Mouse (Mus musculus) forebrain, embryonic 16.5 days (tissue): ENCODE measurements around the gene Mmp24. TPM values are rescaled to one million over a fixed set of nuclear protein-coding genes. Genes with fewer than 3 reads are reported as not detected.

Experiments used
- ATAC-seq: fragments of 200-750 bp; cut with Nextera tagmentation; 2 replicates; pipeline ENCODE4 v1.8.0; 2017; ENCODE audit warnings: mild to moderate bottlenecking, moderate library complexity
- H3K27ac ChIP-seq: fragments of 300-500 bp; sonication (generic); 2 replicates; pipeline ENCODE4 v1.5.1; 2014; ENCODE audit warnings: low read length, control low read depth
- H3K27me3 ChIP-seq: fragments of 300-500 bp; sonication (generic); replicated peaks from 2 replicates; pipeline ENCODE4 v1.6.1; 2014; ENCODE audit warnings: low read length; ENCODE audit not compliant: control insufficient read depth, insufficient read depth
- H3K36me3 ChIP-seq: fragments of 300-500 bp; sonication (generic); 2 replicates; pipeline ENCODE4 v1.6.1; 2014; ENCODE audit not compliant: control insufficient read depth, insufficient read depth
- H3K4me1 ChIP-seq: fragments of 300-500 bp; sonication (generic); replicated peaks from 2 replicates; pipeline ENCODE4 v1.6.1; 2014; ENCODE audit warnings: low read length; ENCODE audit not compliant: control insufficient read depth, insufficient read depth
- H3K4me2 ChIP-seq: fragments of 300-500 bp; sonication (generic); 2 replicates; pipeline ENCODE4 v1.6.1; 2014; ENCODE audit warnings: mild to moderate bottlenecking, low read length, control low read depth
- H3K4me3 ChIP-seq: fragments of 300-500 bp; sonication (generic); replicated peaks from 2 replicates; pipeline ENCODE4 v1.5.1; 2014; ENCODE audit warnings: mild to moderate bottlenecking, low read length, control low read depth
- H3K9ac ChIP-seq: fragments of 300-500 bp; sonication (generic); replicated peaks from 2 replicates; pipeline ENCODE4 v1.6.1; 2014; ENCODE audit warnings: low read depth, low read length, control low read depth
- H3K9me3 ChIP-seq: fragments of 300-500 bp; sonication (generic); 2 replicates; pipeline ENCODE4 v1.6.1; 2016; ENCODE audit warnings: low read length; ENCODE audit not compliant: control insufficient read depth
- WGBS: fragments of 180-500 bp; shearing (Covaris S2); extraction: QIAGEN DNeasy Blood & Tissue Kit; methylation state at CpG from one replicate; pipeline ENCODE4 v1.1.7; 2014; 5-methylcytosine and 5-hydroxymethylcytosine counted together
- polyA plus RNA-seq: library from polyadenylated mRNA; unstranded; fragments of >200 nt; fragmentation: Nextera tagmentation; extraction: Ambion mirVana; gene quantifications from 2 replicates; pipeline ENCODE4 v1.2.1, GENCODE M21; 2015

The Mmp24 gene
- polyA plus RNA-seq, 1 experiment from 2014 or later = 13.9 TPM

DNA sequence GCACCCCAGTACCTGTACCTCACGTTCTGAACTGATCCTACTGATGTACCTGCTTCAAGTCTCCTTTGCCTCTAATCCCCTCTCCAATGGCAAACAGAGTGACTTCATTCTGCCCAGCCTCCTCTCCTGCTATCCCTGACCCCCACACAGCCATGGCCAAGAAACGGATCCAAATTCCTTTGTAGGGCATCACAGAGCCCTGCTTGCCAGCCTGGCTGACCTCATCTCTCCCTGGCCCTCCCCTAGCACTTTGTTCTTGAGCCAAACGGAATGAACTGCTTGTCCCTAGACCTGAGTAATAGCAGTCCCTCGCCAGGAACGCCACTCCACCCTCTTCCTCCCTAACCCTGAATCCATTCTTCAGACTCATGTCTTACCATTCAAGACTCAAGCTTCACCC lies 31.4 kb downstream of the Mmp24 start:
- Histone ChIP-seq H3K4me2 (no peak overlapping the region), H3K4me3 (no peak overlapping the region), H3K36me3 (peaks cover 6% of the 10 kb centered on the region; the same call in 1 of the 2 replicates), H3K9me3 (no peaks in the 10 kb centered on the region), H3K27me3 (no peaks in the 10 kb centered on the region), H3K4me1 (0 out of 2 replicates have a peak, but pooled peaks cover 3% of the 10 kb centered on the region), H3K27ac (no peak overlapping the region), H3K9ac (no peak overlapping the region)
- ATAC-seq = no peak
- 65% methylated on average over 5 of the region's 5 CpGs for WGBS

- H3K4me1 ChIP-seq = 0 out of 2 replicates have a peak, but pooled peaks cover 3% of the 10 kb centered on the region
- H3K9ac ChIP-seq = no peak overlapping the region
- H3K27me3 ChIP-seq = no peaks in the 10 kb centered on the region
- H3K4me2 ChIP-seq = no peak overlapping the region
- H3K9me3 ChIP-seq = no peaks in the 10 kb centered on the region
- 71% methylated on average over 4 of the region's 4 CpGs for WGBS
- no peak for ATAC-seq
- H3K27ac ChIP-seq = no peak overlapping the region
- no peaks in the 10 kb centered on the region for H3K36me3 ChIP-seq
- H3K4me3 ChIP-seq = no peak overlapping the region
Observed at GRCm38 (mm10) chr2:155807408-155807807, 32.3 kb downstream of the Mmp24 start.

DNA sequence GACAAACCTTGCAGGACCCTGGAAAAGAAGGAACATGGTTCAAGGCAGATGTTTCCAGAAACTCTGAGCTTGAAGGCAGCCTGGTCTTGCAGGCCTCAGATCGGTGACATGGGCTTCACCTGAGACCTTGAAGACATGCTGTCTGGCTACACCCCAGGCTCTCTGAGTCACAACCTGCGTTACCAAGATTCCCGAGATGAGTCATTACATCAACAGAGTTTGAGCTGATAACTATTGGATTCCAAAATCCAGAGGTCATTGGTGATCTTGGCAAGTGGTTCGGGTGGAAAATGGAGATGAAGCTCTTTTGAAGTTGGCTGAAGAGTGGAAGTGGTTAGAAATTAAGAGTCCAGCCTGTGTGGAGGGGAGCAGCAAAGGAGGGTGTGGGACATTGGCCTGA lies 34.5 kb downstream of the Mmp24 start:
- WGBS = 91% methylated on average over 4 of the region's 4 CpGs
- H3K27ac ChIP-seq = no peak overlapping the region
- H3K4me1 ChIP-seq = 0 out of 2 replicates have a peak, but pooled peaks cover 3% of the 10 kb centered on the region
- H3K9me3 ChIP-seq = no peaks in the 10 kb centered on the region
- H3K36me3 ChIP-seq = no peaks in the 10 kb centered on the region
- H3K4me3 ChIP-seq = no peak overlapping the region
- ATAC-seq = no peak
- H3K27me3 ChIP-seq = no peaks in the 10 kb centered on the region
- no peak overlapping the region for H3K4me2 ChIP-seq
- H3K9ac ChIP-seq = no peak overlapping the region

DNA sequence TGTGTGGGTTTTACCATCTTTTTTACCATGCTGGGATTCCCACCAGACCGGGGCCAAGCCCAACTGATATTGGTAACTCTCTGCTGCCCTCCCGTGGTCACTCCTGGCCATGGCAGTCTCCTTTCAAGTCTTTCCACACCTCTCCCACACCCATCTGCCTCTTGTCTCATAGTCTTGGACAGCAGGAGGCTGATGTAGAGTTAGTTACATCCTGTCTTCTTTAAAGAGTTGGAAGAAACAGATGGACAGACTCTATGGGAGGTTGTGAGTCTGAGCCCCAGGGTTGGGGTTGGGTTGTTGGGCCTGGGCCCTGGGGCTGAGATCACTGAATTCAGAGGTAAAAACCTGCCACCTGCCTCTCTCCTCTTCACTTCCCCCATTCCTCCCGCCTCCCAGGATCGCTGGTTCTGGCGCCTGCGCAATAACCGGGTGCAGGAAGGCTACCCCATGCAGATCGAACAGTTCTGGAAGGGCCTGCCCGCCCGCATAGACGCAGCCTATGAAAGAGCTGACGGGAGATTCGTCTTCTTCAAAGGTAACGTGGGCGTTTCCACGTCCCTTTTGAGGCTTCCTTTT lies 36.8 kb downstream of the Mmp24 start:
- 45% methylated on average over 16 of the region's 16 CpGs for WGBS
- H3K27ac ChIP-seq = no peak overlapping the region

DNA sequence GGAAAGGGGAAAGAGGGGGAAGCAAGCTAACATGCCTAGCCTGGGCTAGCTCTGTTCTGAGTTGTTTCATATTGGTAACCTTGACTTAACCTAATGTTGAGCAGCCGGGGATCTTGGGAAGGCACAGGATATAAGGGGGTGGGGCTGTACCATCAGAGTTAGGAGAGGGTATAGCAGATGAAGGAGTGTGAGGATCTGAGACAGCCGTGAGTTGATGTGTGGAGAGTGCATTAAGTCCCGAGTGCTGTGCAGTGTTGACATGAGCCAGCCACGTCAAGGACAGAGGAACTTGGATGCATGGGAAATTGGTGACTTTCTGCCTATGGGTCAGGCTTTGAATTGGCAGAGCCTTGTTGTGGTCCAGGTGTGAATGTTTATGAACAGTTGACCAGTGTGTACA lies 37.5 kb downstream of the Mmp24 start:
- Histone ChIP-seq H3K27ac (no peak overlapping the region), H3K4me3 (no peak overlapping the region), H3K36me3 (no peaks in the 10 kb centered on the region), H3K4me1 (peaks cover 2% of the 10 kb centered on the region; the same call in 1 of the 2 replicates), H3K9ac (no peak overlapping the region), H3K4me2 (no peak overlapping the region), H3K9me3 (no peaks in the 10 kb centered on the region), H3K27me3 (no peaks in the 10 kb centered on the region)
- ATAC-seq = no peak
- WGBS = 91% methylated on average over 4 of the region's 4 CpGs

More for the DNA sequence above, 36.8 kb downstream of the Mmp24 start:
- Histone ChIP-seq H3K9me3 (no peaks in the 10 kb centered on the region), H3K27me3 (no peaks in the 10 kb centered on the region), H3K36me3 (no peaks in the 10 kb centered on the region), H3K4me3 (no peak overlapping the region), H3K9ac (no peak overlapping the region), H3K4me1 (no peaks in the 10 kb centered on the region), H3K4me2 (no peak overlapping the region)
- ATAC-seq = peak; percentile 26; the same call in 1 of the 2 replicates

GRCm38 (mm10) chr2:155814829-155815228 lies 39.7 kb downstream of the Mmp24 start:
- no peaks in the 10 kb centered on the region for H3K36me3 ChIP-seq
- H3K27me3 ChIP-seq = no peaks in the 10 kb centered on the region
- H3K4me1 ChIP-seq = peaks cover 19% of the 10 kb centered on the region
- WGBS = 30% methylated on average over 5 of the region's 5 CpGs
- no peaks in the 10 kb centered on the region for H3K9me3 ChIP-seq
- H3K4me3 ChIP-seq = no peak overlapping the region
- H3K4me2 ChIP-seq = no peak overlapping the region
- no peak overlapping the region for H3K27ac ChIP-seq
- H3K9ac ChIP-seq = no peak overlapping the region
- ATAC-seq = no peak

DNA sequence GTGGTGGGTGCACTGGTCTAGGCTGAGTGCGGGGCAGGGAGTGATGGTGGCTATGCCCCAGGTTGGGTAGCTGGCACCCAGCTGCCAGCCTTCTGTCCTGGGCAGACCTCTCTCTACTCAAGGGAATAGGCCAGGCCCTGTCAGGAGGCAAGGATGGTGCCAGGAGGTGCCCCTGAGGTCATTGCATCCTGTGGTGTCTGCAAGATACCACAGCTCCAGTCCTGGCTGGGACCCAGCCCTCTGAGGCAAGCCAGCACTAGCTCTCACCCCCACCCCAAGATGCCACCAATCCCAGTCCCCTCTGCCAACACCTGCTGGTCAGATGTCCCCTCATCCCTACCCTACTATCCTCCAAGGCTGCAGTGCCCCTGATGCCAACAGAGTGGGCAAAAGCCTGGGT lies 41.0 kb downstream of the Mmp24 start:
- peaks cover 19% of the 10 kb centered on the region for H3K4me1 ChIP-seq
- no peak for ATAC-seq
- H3K27ac ChIP-seq = no peak overlapping the region
- no peak overlapping the region for H3K9ac ChIP-seq
- H3K9me3 ChIP-seq = no peaks in the 10 kb centered on the region
- 100% methylated on average over 1 of the region's 1 CpGs for WGBS
- no peak overlapping the region for H3K4me3 ChIP-seq
- no peak overlapping the region for H3K4me2 ChIP-seq
- no peaks in the 10 kb centered on the region for H3K27me3 ChIP-seq
- H3K36me3 ChIP-seq = no peaks in the 10 kb centered on the region; the same call in 1 of the 2 replicates

- Histone ChIP-seq H3K4me1 (peaks cover 19% of the 10 kb centered on the region), H3K9me3 (no peaks in the 10 kb centered on the region), H3K9ac (no peak overlapping the region; the same call in 1 of the 2 replicates), H3K27ac (no peak overlapping the region), H3K27me3 (no peaks in the 10 kb centered on the region), H3K4me2 (peak overlapping the region; percentile 92; the same call in 1 of the 2 replicates), H3K4me3 (no peak overlapping the region), H3K36me3 (peaks cover 4% of the 10 kb centered on the region; the same call in 1 of the 2 replicates)
- no peak for ATAC-seq
- 81% methylated on average over 10 of the region's 10 CpGs for WGBS
Observed at GRCm38 (mm10) chr2:155817301-155818245, 42.4 kb downstream of the Mmp24 start.

GRCm38 (mm10) chr2:155818596-155819391 lies 43.7 kb downstream of the Mmp24 start:
- no peaks in the 10 kb centered on the region for H3K9me3 ChIP-seq
- H3K4me3 ChIP-seq = peak overlapping the region; percentile 65
- peaks cover 4% of the 10 kb centered on the region; the same call in 1 of the 2 replicates for H3K36me3 ChIP-seq
- H3K27ac ChIP-seq = peak overlapping the region; percentile 80
- ATAC-seq = peak; percentile 96
- H3K27me3 ChIP-seq = no peaks in the 10 kb centered on the region
- H3K9ac ChIP-seq = peak overlapping the region; percentile 85
- peak overlapping the region; percentile 92 for H3K4me2 ChIP-seq
- H3K4me1 ChIP-seq = peaks cover 19% of the 10 kb centered on the region
- WGBS = 2% methylated on average over 37 of the region's 37 CpGs
